Mouse (Mus musculus) small intestine, adult 2 months (tissue): ENCODE results near the gene Rln3. TPM values are rescaled to one million over a fixed set of nuclear protein-coding genes. Genes with fewer than 3 reads are reported as not detected.

Experiments used
- H3K27ac ChIP-seq: fragments of 200-500 bp; 2 replicates; pipeline ENCODE4 v1.5.1; 2012; ENCODE audit warnings: low read depth, low read length, control low read depth, inconsistent platforms; ENCODE audit not compliant: insufficient read depth
- H3K27me3 ChIP-seq: fragments of 200-500 bp; 2 replicates; pipeline ENCODE4 v1.6.1; 2012; ENCODE audit warnings: mild to moderate bottlenecking, moderate library complexity, low read length, inconsistent platforms; ENCODE audit not compliant: control insufficient read depth, insufficient read depth
- H3K36me3 ChIP-seq: fragments of 200-500 bp; 2 replicates; pipeline ENCODE4 v1.6.1; 2012; ENCODE audit warnings: mild to moderate bottlenecking, low read length, control low read depth, inconsistent platforms; ENCODE audit not compliant: control insufficient read depth, insufficient read depth
- H3K4me1 ChIP-seq: fragments of 200-500 bp; 2 replicates; pipeline ENCODE4 v1.6.1; 2012; ENCODE audit warnings: low read length, inconsistent platforms, mixed read lengths; ENCODE audit not compliant: control insufficient read depth, insufficient read depth, insufficient read length
- H3K4me3 ChIP-seq: fragments of 200-500 bp; 2 replicates; pipeline ENCODE4 v1.5.1; 2012; ENCODE audit warnings: low read depth, mild to moderate bottlenecking, control low read depth, inconsistent platforms, low read length, moderate library complexity
- CTCF ChIP-seq: fragments of 200-500 bp; IDR thresholded peaks from 2 replicates; pipeline ENCODE4 v1.5.1; 2012; ENCODE audit warnings: low read depth, mild to moderate bottlenecking, control low read depth, inconsistent platforms, low read length, moderate library complexity, mixed read lengths; ENCODE audit not compliant: insufficient replicate concordance, insufficient read length; ENCODE audit errors: extremely low read depth
- POLR2A ChIP-seq: fragments of 200-500 bp; IDR thresholded peaks from 2 replicates; pipeline ENCODE4 v1.6.1; 2012; ENCODE audit warnings: low read depth, mild to moderate bottlenecking, control low read depth, inconsistent platforms, low read length, moderate library complexity
- WGBS: fragments of 180-500 bp; shearing (Covaris S2); methylation state at CpG from one replicate; pipeline ENCODE4 v1.1.7; 2018; 5-methylcytosine and 5-hydroxymethylcytosine counted together
- polyA plus RNA-seq: library from polyadenylated mRNA; depleted of rRNA; stranded (reverse); fragments of >200 nt; gene quantifications from 2 replicates; pipeline ENCODE4 v1.2.3, GENCODE M21; 2012

Rln3 gene
- polyA plus RNA-seq, 1 experiment, result 0.96 TPM

DNA sequence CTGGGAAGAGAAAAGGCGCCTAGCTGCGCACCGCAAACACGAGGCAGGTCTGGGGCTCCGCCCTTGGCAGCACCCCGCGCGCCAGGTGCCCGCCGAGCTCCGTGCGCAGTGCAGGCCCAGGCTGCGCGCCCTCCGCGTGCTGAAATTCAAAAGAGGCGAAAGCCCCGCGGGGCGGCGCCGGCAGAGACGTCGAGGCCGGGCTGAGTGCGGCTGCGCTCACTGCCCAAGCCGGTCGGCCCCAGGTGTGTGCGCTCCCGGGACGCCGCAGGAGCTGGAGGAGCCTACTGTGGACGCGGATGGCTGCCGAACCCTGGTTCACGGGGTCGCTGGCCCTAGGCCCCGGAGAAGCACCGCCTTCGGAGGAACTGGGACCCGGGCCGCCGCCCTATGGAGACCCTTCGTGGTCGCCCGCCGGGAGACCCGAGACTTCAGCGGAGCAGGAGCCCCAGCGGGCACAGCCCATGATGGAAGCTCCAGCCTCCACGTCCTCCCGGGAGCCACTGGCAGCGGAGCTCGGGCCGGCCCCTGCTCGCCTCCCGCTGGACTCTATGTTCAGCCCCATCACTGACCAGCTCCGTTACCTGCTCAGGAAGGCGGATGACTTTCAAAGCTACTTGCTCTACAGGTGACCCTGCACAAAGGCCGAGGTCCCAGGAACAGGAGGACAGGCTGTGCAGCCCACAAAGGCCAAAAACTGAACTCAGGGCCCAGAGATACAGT, 43.4 kb downstream of the Rln3 start, which contains the start of gene 1700067K01Rik:
1700067K01Rik (plus strand) TSS at position 222 of the 720 bp plus-strand sequence.
- Histone ChIP-seq H3K4me1 (peaks cover 12% of the 10 kb centered on the region), H3K27ac (no peak within 1 kb of the TSS), H3K4me3 (no peak within 1 kb of the TSS), H3K27me3 (no peaks in the 10 kb centered on the region), H3K36me3 (peaks cover 4% of the 10 kb centered on the region)
- TF ChIP-seq POLR2A (no peak), CTCF (no peak)
- 87% methylated on average over 61 of the region's 61 CpGs for WGBS

DNA sequence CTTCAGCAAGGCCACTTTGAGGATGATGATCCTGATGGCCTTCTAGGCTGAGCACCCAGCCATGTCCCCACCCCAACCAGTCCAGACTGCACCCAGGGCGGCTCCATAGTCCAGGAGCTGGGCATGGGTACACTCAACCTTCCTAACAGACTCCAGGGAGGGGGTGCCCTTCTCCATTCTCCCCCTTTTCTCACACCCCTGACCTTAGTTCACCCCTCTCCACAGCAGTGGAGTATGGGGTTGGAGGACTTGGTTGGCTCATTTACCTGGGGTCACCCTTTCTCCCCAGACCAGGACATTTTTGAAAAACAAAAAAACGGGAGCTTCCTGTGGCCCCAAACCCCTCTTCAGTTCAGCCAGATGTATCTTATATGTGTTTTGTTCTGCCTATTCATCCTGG, 45.0 kb downstream of the Rln3 start:
- WGBS, result 88% methylated on average over 2 of the region's 2 CpGs
- H3K36me3 ChIP-seq, result peaks cover 4% of the 10 kb centered on the region
- no peaks in the 10 kb centered on the region for H3K27me3 ChIP-seq
- TF ChIP-seq CTCF, result no peak
- TF ChIP-seq POLR2A, result no peak
- H3K27ac ChIP-seq, result no peak overlapping the region
- H3K4me3 ChIP-seq, result no peak overlapping the region
- peaks cover 12% of the 10 kb centered on the region for H3K4me1 ChIP-seq

DNA sequence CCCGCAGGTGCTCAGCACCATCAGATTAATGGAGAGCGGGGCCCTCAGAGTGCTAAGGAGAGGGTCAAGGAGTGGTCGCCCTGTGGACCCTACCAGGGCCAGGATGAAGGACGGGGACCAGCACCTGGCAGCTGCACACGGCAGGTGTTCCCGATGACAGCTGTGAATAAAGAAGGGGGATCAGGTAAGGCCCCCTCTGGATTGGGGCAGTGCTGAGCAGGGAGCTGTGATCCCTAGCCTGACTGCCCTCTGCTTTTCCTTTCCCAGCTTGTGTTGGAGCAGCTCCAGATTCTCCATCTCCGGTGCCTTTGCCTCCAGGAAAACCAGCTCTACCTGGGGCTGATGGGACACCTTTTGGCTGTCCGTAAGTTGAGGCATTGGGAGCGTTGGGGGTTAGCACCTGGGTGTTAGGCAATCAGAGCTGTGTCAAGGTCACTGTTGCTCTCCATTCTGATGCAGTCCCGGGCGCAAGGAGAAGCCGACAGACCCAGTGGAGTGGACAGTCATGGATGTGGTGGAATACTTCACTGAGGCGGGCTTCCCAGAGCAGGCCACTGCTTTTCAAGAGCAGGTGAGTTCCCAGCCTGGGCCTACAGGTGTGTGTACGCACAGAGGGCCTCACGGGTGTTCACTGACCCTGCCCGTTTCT, 45.6 kb downstream of the Rln3 start:
- TF ChIP-seq POLR2A (no peak; the same call in 1 of the 2 replicates), CTCF (no peak)
- WGBS, result 56% methylated on average over 16 of the region's 16 CpGs
- H3K36me3 ChIP-seq, result peaks cover 4% of the 10 kb centered on the region
- no peaks in the 10 kb centered on the region for H3K27me3 ChIP-seq
- H3K27ac ChIP-seq, result no peak overlapping the region
- peak overlapping the region; percentile 66 for H3K4me3 ChIP-seq
- peaks cover 12% of the 10 kb centered on the region for H3K4me1 ChIP-seq

- Histone ChIP-seq H3K4me3 (peak overlapping the region; percentile 66), H3K4me1 (peaks cover 12% of the 10 kb centered on the region), H3K36me3 (peaks cover 5% of the 10 kb centered on the region), H3K27me3 (no peaks in the 10 kb centered on the region), H3K27ac (no peak overlapping the region)
- TF ChIP-seq POLR2A (no peak), CTCF (peak; percentile 50; the same call in 1 of the 2 replicates)
- 10% methylated on average over 92 of the region's 92 CpGs for WGBS
These were observed 46.4 kb downstream of the Rln3 start for GRCm38 (mm10) chr8:83998231-83999056.

DNA sequence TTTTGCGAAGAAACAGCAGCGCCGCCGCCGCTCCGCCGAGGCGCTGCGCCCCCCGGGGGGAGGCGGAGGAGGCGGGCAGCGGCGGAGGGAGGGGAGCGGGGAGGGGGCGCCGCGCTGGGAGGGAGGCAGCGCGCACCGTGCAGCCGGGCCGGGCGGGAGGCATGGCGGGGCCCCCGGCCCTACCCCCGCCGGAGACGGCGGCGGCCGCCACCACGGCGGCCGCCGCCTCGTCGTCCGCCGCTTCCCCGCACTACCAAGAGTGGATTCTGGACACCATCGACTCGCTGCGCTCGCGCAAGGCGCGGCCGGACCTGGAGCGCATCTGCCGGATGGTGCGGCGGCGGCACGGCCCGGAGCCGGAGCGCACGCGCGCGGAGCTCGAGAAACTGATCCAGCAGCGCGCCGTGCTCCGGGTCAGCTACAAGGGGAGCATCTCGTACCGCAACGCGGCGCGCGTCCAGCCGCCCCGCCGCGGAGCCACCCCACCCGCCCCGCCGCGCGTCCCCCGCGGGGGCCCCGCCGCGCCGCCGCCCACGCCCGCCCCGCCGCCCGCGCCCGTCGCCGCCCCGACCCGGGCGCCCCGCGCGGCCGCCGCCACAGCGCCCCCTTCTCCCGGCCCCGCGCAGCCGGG, 47.2 kb downstream of the Rln3 start, which contains the start of gene Samd1:
Samd1 (plus strand) TSS at position 162 of the 631 bp plus-strand sequence.
- H3K27ac ChIP-seq, result peak within 1 kb of the TSS; percentile 69
- WGBS, result 8% methylated on average over 99 of the region's 112 CpGs
- peaks cover 5% of the 10 kb centered on the region for H3K36me3 ChIP-seq
- no peaks in the 10 kb centered on the region for H3K27me3 ChIP-seq
- peak within 1 kb of the TSS; percentile 88 for H3K4me3 ChIP-seq
- no peak for TF ChIP-seq POLR2A
- TF ChIP-seq CTCF, result no peak
- peaks cover 6% of the 10 kb centered on the region for H3K4me1 ChIP-seq

- Histone ChIP-seq H3K4me3 (peak overlapping the region; percentile 88), H3K27ac (peak overlapping the region; percentile 69), H3K27me3 (no peaks in the 10 kb centered on the region), H3K36me3 (peaks cover 6% of the 10 kb centered on the region), H3K4me1 (peaks cover 6% of the 10 kb centered on the region)
- TF ChIP-seq POLR2A (peak; percentile 90), CTCF (no peak)
- WGBS, result 1% methylated on average over 78 of the region's 103 CpGs
These were observed 48.0 kb downstream of the Rln3 start for GRCm38 (mm10) chr8:83996567-83997505.
